Mouse (Mus musculus) naive thymus-derived CD4-positive, alpha-beta T cell, adult 2 months (primary cell): Measurements from ENCODE around the gene Rlim.

Experiments used
- DNase-seq: peaks from one replicate; pipeline ENCODE4 v3.0.0-alpha.2; 2011; ENCODE audit warnings: low read depth

Rlim gene

GRCm38 (mm10) chrX:103981169-103981689 is at the start of gene Rlim:
TSS of gene Rlim (minus strand) at chrX:103981284.
- DNase-seq = peak; percentile 93

GRCm38 (mm10) chrX:104017196-104017595 is 36.1 kb upstream of the Rlim start:
- no peak for DNase-seq

DNA sequence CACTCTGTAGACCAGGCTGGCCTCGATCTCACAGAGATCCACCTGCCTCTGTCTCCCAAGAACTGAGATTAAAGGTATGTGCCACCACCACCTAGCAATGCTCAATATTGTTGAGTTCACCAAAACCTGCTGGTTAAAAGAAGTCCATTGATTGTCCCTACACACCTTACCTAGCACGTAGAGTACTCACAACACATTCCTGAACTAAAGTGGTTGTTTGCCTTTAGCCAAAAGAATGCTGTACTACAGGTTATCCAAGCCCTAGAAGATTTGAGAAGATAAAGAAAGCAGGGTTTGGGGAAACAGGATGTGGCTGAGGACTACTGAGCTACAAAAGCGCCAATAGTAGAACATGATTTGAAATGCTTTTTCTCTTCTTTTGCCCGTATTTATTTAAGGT is 34.0 kb upstream of the Rlim start:
- peak; percentile 34 for DNase-seq

GRCm38 (mm10) chrX:104013318-104013811 is 32.3 kb upstream of the Rlim start:
- peak; percentile 28 for DNase-seq

- no peak for DNase-seq
Observed at GRCm38 (mm10) chrX:103994741-103995140, 13.7 kb upstream of the Rlim start.

GRCm38 (mm10) chrX:103993864-103994263 is 12.8 kb upstream of the Rlim start:
- no peak for DNase-seq

- DNase-seq = no peak
Observed at GRCm38 (mm10) chrX:103991702-103992101, 10.6 kb upstream of the Rlim start.

- DNase-seq = peak; percentile 59
Observed at GRCm38 (mm10) chrX:103990392-103990791, 9.3 kb upstream of the Rlim start.

- no peak for DNase-seq
Observed at GRCm38 (mm10) chrX:103987215-103987964, 6.3 kb upstream of the Rlim start.

DNA sequence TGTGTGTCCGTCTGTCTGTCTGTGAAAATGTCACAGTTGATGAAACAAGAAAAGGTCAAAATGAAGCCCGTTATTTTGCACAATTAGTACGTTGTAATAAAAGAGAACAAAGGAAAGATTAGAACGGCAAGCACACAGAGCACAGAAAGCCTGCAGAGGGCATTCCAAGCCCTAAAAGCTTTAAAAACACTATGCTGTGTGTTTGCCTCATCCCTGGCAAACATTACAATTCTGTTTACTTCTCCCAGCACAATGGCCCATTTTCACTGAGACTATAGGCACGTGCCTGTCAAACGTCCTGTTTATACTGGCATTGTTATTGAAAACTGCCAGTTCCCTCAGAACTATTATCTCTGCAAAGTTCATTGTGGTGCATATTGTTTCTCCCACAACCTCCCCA is 5.1 kb upstream of the Rlim start:
- DNase-seq = no peak

GRCm38 (mm10) chrX:103984992-103985391 is 3.9 kb upstream of the Rlim start:
- no peak for DNase-seq

- no peak for DNase-seq
Observed at GRCm38 (mm10) chrX:103981806-103982205, 722 bp upstream of the Rlim start.

GRCm38 (mm10) chrX:103980590-103981168 is 405 bp downstream of the Rlim start:
- peak; percentile 59 for DNase-seq

DNA sequence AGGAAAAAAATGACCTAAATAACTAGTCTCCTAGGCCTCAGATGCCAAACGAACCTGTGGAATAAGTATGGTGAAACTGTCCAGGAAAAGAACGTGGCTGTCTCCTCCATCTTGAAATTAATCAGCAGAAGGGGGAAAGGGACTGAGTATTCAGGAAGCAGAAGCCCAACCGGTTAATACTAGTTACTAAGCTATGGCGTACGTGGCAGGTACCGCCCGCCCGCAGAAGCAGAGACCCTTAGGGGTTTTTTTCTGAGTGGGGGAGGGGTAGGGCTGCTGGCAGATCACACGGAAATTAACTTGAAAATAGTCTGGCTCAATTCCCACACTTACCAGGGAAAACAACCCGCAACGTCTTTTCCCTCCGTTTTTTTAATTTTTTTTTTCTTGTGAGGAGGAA is 1.0 kb downstream of the Rlim start:
- peak; percentile 46 for DNase-seq

GRCm38 (mm10) chrX:103939701-103940100 is 41.4 kb downstream of the Rlim start:
- DNase-seq = no peak

DNA sequence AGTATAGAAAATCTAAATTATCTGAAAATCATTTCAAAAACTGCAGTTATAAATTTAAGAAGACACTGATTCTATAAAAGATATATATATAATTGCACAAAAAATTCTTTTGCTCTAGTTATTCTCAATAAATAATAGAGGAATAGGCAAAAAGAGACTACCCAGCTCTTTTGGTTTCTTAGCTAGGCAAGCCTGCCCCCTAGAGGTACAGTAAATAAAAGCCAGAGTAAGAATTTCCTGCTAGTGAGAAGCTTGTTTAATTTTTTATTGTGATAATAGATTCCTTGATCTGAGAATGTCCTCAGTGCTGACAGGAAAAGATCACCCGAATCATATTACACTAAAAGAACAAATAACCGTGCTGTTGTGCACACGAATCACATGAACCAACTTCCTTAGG is 43.8 kb downstream of the Rlim start:
- peak; percentile 33 for DNase-seq

DNA sequence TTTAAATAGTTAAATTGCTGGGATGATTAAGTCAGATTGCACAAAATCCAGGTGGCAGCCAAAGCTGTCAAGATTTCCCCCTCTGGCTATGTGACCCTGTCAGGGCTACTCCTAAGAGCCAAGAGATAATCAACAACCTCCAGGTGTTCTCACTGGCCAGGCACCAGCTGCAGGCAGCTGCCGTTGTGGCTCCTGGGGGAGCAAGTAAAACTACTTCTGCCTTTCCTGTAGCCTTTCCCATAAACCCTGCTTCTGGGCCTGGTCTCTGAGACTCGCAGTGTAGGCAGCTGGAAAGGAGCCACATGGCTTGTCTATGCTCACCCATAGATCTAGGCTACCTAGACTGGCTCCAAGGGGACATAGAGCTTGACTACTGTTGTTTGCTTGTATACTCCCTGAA is 58.6 kb downstream of the Rlim start:
- DNase-seq = no peak

- DNase-seq = no peak
Observed at GRCm38 (mm10) chrX:103918954-103919353, 62.1 kb downstream of the Rlim start.

DNA sequence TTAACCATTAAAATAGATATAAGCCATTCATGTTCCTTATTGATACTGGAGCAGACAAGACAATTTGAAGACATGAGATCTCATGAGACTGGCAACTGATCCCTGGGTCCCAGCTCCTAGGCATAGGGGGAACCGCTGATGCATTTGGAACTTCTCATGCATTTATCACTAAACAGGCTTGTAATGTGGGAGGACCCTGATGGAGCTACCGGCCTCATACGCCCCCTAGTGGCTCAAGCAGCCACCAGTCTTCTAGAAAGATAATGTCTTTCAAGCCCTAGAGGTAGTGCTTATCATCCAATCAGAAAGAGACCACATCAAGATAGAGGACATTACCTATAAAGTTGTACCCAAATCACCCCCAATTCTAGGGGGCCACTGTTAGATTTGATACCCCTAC is 66.3 kb downstream of the Rlim start:
- DNase-seq = peak; percentile 59
